Mouse (Mus musculus) liver, embryonic 18 days (tissue): ENCODE data around the gene Yipf4. TPM values are rescaled to one million over a fixed set of nuclear protein-coding genes. Genes with fewer than 3 reads are reported as not detected.

Source experiments
- polyA plus RNA-seq: library from polyadenylated mRNA; depleted of rRNA; stranded (reverse); fragments of >200 nt; gene quantifications from 2 replicates; pipeline ENCODE4 v1.2.3, GENCODE M21; 2012; rRNA removed

Gene Yipf4
- polyA plus RNA-seq: 24.1 and 25.5 TPM in 2 replicates

GRCm38 (mm10) chr17:74489024-74489900 lies at the start of gene Yipf4:
Gene Yipf4, plus strand, starts transcription at chr17:74489493.

GRCm38 (mm10) chr17:74458711-74459408 lies 30.4 kb upstream of the Yipf4 start, which contains the start of gene Nlrc4:
Gene Nlrc4, minus strand, starts transcription at chr17:74459142.

GRCm38 (mm10) chr17:74527729-74528607 lies 38.7 kb downstream of the Yipf4 start, which contains the start of gene Birc6:
Gene Birc6, plus strand, starts transcription at chr17:74528295.

Other genes with a start within 250 kb of the Yipf4 start
- gene Memo1, start 194.0 kb upstream of the Yipf4 start, polyA plus RNA-seq: 30.8 and 31.1 TPM in 2 replicates
- gene Dpy30, start 165.5 kb upstream of the Yipf4 start, polyA plus RNA-seq: 60.8 and 61.2 TPM in 2 replicates
- gene Spast, start 150.5 kb upstream of the Yipf4 start, polyA plus RNA-seq: 3.8 and 4.2 TPM in 2 replicates
- 10.0 and 11.4 TPM in 2 replicates for gene Slc30a6, start 93.9 kb upstream of the Yipf4 start, polyA plus RNA-seq
- gene Nlrc4, start 30.4 kb upstream of the Yipf4 start, polyA plus RNA-seq: 0.38 and 0.40 TPM in 2 replicates
- 22.1 and 25.7 TPM in 2 replicates for gene Birc6, start 38.8 kb downstream of the Yipf4 start, polyA plus RNA-seq
- 6.0 and 6.5 TPM in 2 replicates for gene Ttc27, start 228.2 kb downstream of the Yipf4 start, polyA plus RNA-seq